Mouse (Mus musculus) forebrain, embryonic 11.5 days (tissue): ENCODE measurements around the gene Ryr1. TPM values are rescaled to one million over a fixed set of nuclear protein-coding genes. Genes with fewer than 3 reads are reported as not detected.

Experiments
- microRNA counts: library from miRNA; unstranded; fragments of <30 nt; microRNA quantifications from one replicate; lab custom pipeline; 2015
- microRNA-seq: library from miRNA; unstranded; fragments of <30 nt; microRNA quantifications from one replicate; pipeline ENCODE4, GENCODE M21; 2016; ENCODE audit not compliant: insufficient number of aligned reads
- polyA plus RNA-seq: library from polyadenylated mRNA; unstranded; fragments of >200 nt; fragmentation: Nextera tagmentation; extraction: Ambion mirVana; gene quantifications from 2 replicates; pipeline ENCODE4 v1.2.1, GENCODE M21; 2014

Ryr1 gene
- polyA plus RNA-seq, 1 experiment from 2014 or later: 1.2 TPM

MicroRNA genes within 50 kb of the gene (microRNA counts, 519-probe panel; counts per million panel counts)
- 31.2 counts per million for microRNA mmu-miR-1963 (lab: Ali Mortazavi, UCI)

Small RNA genes lying within 50 kb of the gene (microRNA-seq; reads per million reads assigned to microRNA genes)
- not detected for gene Gm44408
- not detected for gene Mir1963

Other genes with a start within 250 kb of the Ryr1 start
- 0.60 and 0.69 TPM in 2 replicates for gene Capn12, start 243.8 kb downstream of the Ryr1 start, polyA plus RNA-seq
- 182 and 199 TPM in 2 replicates for gene Actn4, start 162.8 kb downstream of the Ryr1 start, polyA plus RNA-seq
- gene Eif3k, start 143.3 kb downstream of the Ryr1 start, polyA plus RNA-seq: 341 and 343 TPM in 2 replicates
- 5.9 and 6.4 TPM in 2 replicates for gene Map4k1, start 143.1 kb downstream of the Ryr1 start, polyA plus RNA-seq
- gene Rasgrp4, start 9.7 kb upstream of the Ryr1 start, polyA plus RNA-seq: 0.67 and 1.2 TPM in 2 replicates
- gene Fam98c, start 31.1 kb upstream of the Ryr1 start, polyA plus RNA-seq: 12.6 and 16.8 TPM in 2 replicates
- gene Ggn, start 45.0 kb upstream of the Ryr1 start, polyA plus RNA-seq: 0.52 and 0.53 TPM in 2 replicates
- 7.8 TPM in 2 replicates for gene Spred3, start 45.2 kb upstream of the Ryr1 start, polyA plus RNA-seq
- gene Psmd8, start 55.5 kb upstream of the Ryr1 start, polyA plus RNA-seq: 291 and 297 TPM in 2 replicates
- 0.12 and 0.43 TPM in 2 replicates for gene Catsperg1, start 88.9 kb upstream of the Ryr1 start, polyA plus RNA-seq
- 0.19 and 0.21 TPM in 2 replicates for gene Kcnk6, start 107.3 kb upstream of the Ryr1 start, polyA plus RNA-seq
- 78.9 and 86.2 TPM in 2 replicates for gene Yif1b, start 113.2 kb upstream of the Ryr1 start, polyA plus RNA-seq
- gene 2200002D01Rik, start 123.3 kb upstream of the Ryr1 start, polyA plus RNA-seq: 1.8 and 5.7 TPM in 2 replicates
- 36.1 and 43.5 TPM in 2 replicates for gene Spint2, start 156.7 kb upstream of the Ryr1 start, polyA plus RNA-seq
- 12.5 and 13.3 TPM in 2 replicates for gene Ppp1r14a, start 164.1 kb upstream of the Ryr1 start, polyA plus RNA-seq
- gene Dpf1, start 178.8 kb upstream of the Ryr1 start, polyA plus RNA-seq: 76.0 and 88.3 TPM in 2 replicates